Mouse (Mus musculus): ENCODE data around the gene Vmn2r32.
"Not testable (repeated sequence)": the region's sequence is repeated elsewhere in the genome, so short reads cannot be mapped to it uniquely, and the experiment has no call there.

Gene Vmn2r32

DNA sequence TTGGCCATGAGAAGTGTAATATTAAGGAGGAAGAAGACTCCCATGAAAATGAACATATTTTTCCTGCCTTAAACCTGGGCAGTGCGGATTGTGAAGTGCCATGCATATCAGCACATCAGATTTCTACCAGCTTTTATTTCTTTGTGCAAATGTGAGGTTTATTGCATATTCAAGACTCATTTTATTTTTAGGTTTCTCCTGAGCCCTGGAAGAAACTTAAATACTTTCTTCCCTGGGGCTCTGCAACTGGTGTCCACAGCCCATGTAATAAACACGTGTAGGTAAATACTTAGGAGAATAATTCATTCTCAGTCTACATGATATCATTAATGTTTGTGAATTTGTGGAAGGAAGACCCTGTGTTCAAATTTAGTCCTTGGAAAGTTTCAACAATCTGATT is at the start of gene Vmn2r32:
Vmn2r32 (minus strand) TSS at position 101 of the 400 bp plus-strand sequence.
- not testable (repeated sequence) for DNase-seq (ENCODE audit: low spot score)
